Comparison of ENCODE assay signal across 11 mouse cellular contexts in the genomic region with DNA sequence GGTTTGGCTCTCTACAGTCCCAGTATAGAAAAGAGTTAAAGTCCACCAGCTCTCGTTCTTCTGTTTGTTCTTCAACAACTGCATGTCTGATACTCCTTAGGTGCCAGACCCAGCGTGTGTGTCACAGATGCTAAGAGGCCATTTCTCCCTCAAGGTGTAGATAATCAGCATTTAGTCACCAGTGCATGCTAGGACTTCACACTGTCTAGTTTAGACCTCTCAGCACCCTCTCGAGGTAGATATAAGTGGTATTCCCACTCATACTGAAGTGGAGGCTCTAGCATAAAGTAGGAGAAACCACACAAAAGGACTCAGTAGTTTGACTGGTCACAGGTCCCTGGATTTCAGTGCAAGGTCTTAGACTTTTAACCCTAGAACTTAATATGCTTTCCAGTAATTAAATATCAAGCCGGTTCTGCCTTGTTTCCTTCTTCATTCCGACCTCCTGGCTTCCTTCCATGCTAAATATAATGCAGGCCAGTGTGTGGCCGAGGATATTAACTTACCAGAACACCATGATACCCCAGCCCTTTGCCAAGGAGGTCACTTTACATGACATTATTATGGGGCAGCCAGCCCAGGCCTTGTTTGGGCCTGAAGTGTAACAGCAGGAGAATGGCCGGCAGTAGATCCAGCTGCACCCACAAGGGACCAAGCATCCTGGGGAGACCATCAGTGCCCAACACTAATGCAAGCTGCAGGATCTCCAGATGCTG. TPM values are rescaled to one million over a fixed set of nuclear protein-coding genes. Genes with fewer than 3 reads are reported as not detected.
DNase-seq lines count a peak whose midpoint lies in the region.
"Had no signal": no experiment of that assay in that cellular context is flagged by ENCODE, and none has a peak within 500 bp of the region (broad histone marks: within the 10 kb centered on the region; RNA-seq: fewer than 3 reads in every experiment).

No protein-coding gene starts in this region.

- intact Hi-C loops in heart, postnatal 25 days (cut with DNase I) = no loop called here

- DNase-seq in heart, adult 18-20 months = peak; percentile 51 to 67
- DNase-seq in heart, postnatal 25 days (ENCODE audit: low spot score) = no peak
- DNase-seq in adipocyte (ENCODE audit: low spot score) = peak; percentile 38
- peak; percentile 12 to 35 for DNase-seq in heart, adult 9 months (ENCODE audit: low spot score in 2 of 2)
- peak; percentile 34 for DNase-seq in heart, postnatal 4 days
- no peak for DNase-seq in T-cell, adult 2 months (ENCODE audit: low spot score)
- no peak for DNase-seq in layer of hippocampus, adult 9-11 months
- no peak for DNase-seq in embryo, embryonic 10 days (ENCODE audit: low spot score)
- DNase-seq: cerebellum, postnatal 25 days; liver; lung, embryonic 14.5 days had no signal

RNA-seq across cellular contexts. Expression of gene Slc26a4, which starts 22.1 kb away (rescaled TPM):
- not detected for total RNA-seq in heart, adult 18-20 months (2021)
- under 1 TPM; 0.08 to 0.13 TPM for total RNA-seq in heart, postnatal 25 days (2021)
- total RNA-seq in heart, postnatal 4 days (2021) = under 1 TPM; 0.17 to 0.32 TPM

RNA-seq across cellular contexts. Expression of gene Cbll1, which starts 38.3 kb away (rescaled TPM):
- 10 to 100 TPM in 1 of 2 experiments, 1 to 10 TPM in 1; 9.1 to 10.1 TPM for total RNA-seq in heart, adult 18-20 months (2021)
- total RNA-seq in heart, postnatal 25 days (2021) = 10 to 100 TPM; 10.1 to 11.1 TPM
- 10 to 100 TPM; 13.6 to 15.1 TPM for total RNA-seq in heart, postnatal 4 days (2021)

Comparison
In these comparisons a context has a peak if more than half of its experiments do, and no peak if none do; other contexts are left out.
1. DNase-seq: peak in heart, adult 18-20 months (2 of 2), adipocyte (single experiment), heart, adult 9 months (2 of 2) and heart, postnatal 4 days (single experiment); none in heart, postnatal 25 days (single experiment), T-cell, adult 2 months (single experiment), layer of hippocampus, adult 9-11 months (single experiment) and embryo, embryonic 10 days (single experiment).